Mouse (Mus musculus) E14TG2a.4 (cell line): ENCODE measurements around the gene Ntan1.
"Not testable (repeated sequence)": the region's sequence is repeated elsewhere in the genome, so short reads cannot be mapped to it uniquely, and the experiment has no call there.

Experiments used
- CTCF ChIP-seq: conservative IDR thresholded peaks from 2 replicates; pipeline ENCODE4 v1.5.1; 2014; ENCODE audit warnings: low read length
- NANOG ChIP-seq: IDR thresholded peaks from 2 replicates; pipeline ENCODE4 v1.6.1; 2014; ENCODE audit warnings: borderline replicate concordance, low read length, mixed read lengths
- POU5F1 ChIP-seq: IDR thresholded peaks from 2 replicates; pipeline ENCODE4 v1.6.1; 2014; ENCODE audit warnings: low read length, borderline replicate concordance

- not testable (repeated sequence) for TF ChIP-seq POU5F1, CTCF, NANOG
These were observed 48.8 kb downstream of the Ntan1 start for GRCm38 (mm10) chr16:13867406-13867805.
